Mouse (Mus musculus) thymus, postnatal 4 days (tissue): Measurements from ENCODE around the gene Gmds.

Experiments
- DNase-seq: peaks from one replicate; pipeline ENCODE4 v3.0.0; 2021

Gmds gene

GRCm38 (mm10) chr13:32158240-32158639 is 180.3 kb downstream of the Gmds start:
- no peak for DNase-seq

GRCm38 (mm10) chr13:32145916-32146315 is 192.6 kb downstream of the Gmds start:
- DNase-seq: no peak

- no peak for DNase-seq
Observed at GRCm38 (mm10) chr13:32145179-32145578, 193.4 kb downstream of the Gmds start.

DNA sequence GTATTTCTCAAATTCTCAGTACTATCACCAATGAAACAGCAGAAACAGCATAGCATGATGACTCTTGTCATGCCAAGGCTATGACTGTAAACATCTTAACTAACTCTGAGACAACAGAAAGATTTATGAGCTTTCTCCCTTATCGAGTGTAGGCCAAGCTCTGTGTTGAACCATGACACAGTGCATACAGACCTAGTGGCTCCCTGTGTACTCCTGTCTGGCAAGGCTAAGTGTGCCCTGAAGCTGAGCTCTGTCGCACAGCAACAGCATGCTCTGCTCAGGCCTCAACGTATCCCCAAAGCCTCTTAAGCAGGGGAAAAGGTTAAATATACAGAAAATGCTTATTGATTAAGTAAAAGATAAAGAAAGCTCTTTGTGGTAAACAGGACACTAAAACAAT is 194.9 kb downstream of the Gmds start:
- DNase-seq: no peak

GRCm38 (mm10) chr13:32134663-32135273 is 203.8 kb downstream of the Gmds start:
- no peak for DNase-seq

- no peak for DNase-seq
Observed at GRCm38 (mm10) chr13:32129970-32130369, 208.6 kb downstream of the Gmds start.

GRCm38 (mm10) chr13:32118386-32118785 is 220.2 kb downstream of the Gmds start:
- DNase-seq: no peak

GRCm38 (mm10) chr13:32115468-32115867 is 223.1 kb downstream of the Gmds start:
- DNase-seq: no peak

DNA sequence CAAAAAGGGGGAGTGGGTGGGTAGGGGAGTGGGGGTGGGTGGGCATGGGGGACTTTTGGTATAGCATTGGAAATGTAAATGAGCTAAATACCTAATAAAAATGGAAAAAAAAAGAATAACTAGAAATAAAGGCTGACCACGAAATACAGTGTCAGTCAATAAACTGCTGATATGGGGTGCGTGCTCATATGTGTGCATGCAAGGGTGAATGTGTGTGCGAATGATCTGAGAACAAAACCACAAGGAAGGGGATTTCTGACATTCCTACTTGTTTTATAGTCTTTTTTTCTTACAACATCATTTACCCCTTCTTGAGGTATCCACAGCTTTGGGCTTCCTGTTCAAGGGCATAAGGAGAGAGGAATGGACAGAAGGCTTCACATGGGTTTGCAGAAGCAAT is 224.7 kb downstream of the Gmds start:
- no peak for DNase-seq

DNA sequence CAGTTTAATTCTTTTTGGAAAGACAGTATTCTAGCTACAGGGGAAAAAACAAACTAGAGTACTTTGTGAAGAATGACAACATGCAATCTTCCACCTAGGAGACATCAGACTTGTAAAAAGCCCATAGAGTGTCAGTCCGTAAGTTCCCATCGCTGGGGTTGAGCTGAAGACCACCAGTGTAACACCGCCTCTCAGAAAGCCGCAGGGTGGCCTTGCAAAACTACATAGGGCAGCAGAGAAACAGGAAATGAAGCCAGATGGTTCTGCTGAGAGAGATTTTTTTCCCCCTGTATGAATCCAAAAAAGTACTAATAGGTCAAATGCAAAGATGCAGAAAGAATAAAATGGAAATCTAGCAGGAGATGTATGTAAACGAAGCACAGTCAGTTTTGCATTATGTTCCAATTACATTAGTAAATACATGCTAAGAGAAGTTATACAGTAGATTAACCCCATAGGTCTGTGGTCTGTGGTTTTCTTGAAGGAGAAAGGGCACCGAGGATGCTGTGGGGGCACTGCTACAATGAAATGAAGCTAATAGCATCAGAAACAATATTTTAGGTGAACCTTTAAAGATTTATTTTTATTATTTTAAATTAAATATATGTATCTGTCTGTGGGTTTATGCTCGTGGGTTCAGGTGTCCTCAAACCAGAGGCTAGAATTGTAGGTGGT is 250.1 kb downstream of the Gmds start:
- no peak for DNase-seq

- no peak for DNase-seq
Observed at GRCm38 (mm10) chr13:32080520-32081249, 257.9 kb downstream of the Gmds start.

- DNase-seq: no peak
Observed at GRCm38 (mm10) chr13:32073630-32074029, 264.9 kb downstream of the Gmds start.

- no peak for DNase-seq
Observed at GRCm38 (mm10) chr13:32055321-32055720, 283.2 kb downstream of the Gmds start.

DNA sequence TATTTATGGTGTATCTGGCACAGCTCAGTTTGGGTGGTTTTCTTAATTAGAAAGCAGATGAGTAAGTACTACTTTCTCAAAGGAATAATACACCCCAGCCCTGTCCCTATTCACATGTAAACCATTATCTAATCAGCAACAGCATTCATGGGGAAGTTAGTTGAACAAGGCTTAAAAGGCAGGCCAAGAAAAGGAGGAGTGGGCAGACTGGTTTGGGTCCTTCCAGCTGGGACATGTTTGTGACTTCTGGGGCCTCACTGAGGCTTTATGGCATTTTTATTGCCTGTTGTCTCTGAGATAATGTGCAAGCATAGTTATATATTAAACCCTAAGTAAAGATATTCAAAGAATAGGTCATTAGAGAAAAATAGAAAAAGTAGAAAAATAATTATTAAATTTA is 285.0 kb downstream of the Gmds start:
- DNase-seq: no peak

DNA sequence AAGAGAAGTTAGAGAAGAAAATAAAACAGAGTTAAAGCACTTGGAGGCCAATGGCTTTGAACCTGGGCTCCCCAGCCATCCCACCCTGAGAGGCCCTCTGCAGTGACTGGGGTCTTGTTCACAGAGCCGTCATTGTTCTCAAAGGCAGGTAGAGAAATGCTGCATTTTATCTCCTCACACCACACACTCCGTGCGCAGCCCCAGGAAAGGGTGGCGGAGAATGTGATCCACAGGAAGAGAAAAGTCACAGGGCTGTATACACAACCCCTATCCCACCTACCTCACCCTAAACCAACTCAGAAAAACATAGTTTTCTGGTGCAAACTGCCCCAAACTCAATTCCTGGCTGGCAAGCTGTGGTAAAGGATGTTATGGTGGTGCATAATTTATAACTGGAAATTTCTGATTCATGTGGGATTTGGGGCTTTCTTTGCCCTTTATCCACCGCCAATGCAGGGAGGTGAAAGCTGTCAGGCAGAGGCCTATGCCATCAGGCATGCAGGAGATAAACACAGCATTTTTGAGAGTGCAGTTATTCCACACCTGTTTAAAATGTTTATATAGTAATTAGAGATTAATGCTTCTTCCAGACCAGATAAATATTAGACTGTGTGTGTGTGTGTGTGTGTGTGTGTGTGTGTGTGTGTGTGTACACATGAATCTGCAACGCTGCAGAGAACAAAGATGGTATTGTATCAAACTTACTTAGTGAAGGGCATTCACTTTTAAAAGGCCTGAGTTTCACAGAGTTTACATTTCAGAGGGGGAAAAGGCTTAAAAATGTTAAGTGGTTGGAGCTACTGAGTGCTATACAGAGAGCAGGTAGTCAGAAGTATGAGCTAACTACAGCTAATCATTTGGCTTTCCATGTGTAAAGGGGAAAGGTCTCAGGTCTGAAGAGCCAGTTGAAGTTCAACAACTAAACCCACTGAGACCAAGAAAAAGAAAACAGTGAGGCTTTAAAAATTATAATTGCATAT is 290.3 kb downstream of the Gmds start:
- no peak for DNase-seq

GRCm38 (mm10) chr13:32046961-32047360 is 291.6 kb downstream of the Gmds start:
- DNase-seq: no peak

DNA sequence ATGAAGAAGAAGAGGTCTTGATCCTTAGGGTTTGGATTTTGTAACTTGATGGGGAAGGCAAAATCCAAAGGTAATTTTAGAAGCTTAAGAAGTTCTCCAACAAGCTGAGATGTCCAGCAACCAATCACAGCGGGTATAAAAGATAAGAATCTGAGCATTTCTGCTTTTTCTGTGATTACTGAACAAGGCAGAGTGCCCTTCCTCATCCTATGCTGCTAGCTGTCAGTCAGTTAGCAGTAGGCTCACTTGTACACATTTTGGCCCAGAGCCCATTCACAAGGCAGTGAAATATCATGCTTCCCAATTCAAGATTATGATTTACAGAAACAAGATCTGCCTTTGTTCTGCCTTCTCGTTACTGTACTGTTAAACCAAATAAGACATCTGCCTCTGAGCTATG is 295.8 kb downstream of the Gmds start:
- no peak for DNase-seq

DNA sequence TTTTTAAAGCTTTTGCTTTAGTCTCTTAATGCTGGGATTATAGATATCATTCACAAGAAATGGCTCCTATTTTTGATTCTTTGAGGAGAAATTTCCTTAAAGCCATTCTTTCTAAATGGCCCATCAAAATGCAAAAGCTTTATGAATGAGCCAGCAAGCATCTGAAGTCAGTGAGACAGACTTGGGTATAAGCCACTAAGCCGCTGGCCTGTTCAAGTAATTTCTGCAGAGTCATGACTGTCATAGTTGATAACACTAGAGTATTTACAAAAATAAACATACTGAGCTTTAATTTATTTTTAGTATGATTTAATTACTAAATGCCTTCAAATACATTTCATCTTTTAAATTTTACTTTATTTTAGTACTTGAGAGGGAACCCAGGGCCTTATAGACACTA is 297.7 kb downstream of the Gmds start:
- DNase-seq: no peak

- DNase-seq: no peak
Observed at GRCm38 (mm10) chr13:32036902-32037301, 301.6 kb downstream of the Gmds start.

DNA sequence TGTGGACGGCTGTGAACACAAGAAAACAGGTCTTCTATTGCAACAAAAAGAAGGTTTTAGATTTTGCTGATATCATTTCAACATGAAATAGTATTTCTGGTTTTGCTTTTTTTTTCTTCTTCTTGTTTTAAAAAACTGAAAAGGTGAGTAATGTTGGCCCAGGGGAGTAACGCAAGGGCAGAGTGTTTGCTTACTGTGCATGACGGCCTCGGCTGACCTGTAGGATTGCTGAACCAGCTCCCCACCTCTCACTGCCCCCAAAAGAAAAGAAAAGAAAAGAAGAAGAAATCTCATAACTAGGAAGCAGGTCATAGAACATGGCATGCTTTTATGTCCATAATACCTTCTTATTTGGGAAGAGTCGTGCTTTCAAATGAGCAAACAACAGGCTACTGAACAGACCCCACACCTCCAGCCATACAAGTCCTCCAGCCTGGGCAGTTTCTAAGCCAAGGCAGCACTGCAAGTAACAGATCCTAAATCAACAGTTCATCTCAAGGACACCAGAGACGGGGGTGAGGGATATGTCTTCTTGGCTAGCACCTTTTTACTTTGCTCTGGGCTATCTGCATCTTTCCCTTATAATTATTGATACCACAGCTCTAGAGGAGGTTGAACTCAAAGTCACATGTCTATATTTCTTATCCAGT is 303.6 kb downstream of the Gmds start:
- no peak for DNase-seq

DNA sequence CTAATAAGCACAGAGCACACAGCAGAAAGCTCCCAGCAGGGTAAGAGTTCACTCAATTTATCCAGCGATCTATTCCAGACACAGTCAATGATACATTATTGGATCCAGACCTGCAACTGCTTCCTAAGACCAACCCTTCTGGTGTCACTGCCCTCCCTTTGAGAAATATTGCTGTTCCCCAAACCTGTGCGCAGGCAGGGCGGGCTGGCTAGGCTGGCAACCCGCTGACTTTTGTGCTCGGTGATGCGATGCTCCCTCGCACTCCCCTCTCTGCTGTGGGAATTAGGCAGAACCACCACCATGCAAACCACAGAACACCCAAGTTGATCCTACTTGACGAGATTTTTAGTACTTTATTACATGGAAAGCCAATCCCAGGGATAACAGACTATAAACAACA is 304.4 kb downstream of the Gmds start:
- no peak for DNase-seq

DNA sequence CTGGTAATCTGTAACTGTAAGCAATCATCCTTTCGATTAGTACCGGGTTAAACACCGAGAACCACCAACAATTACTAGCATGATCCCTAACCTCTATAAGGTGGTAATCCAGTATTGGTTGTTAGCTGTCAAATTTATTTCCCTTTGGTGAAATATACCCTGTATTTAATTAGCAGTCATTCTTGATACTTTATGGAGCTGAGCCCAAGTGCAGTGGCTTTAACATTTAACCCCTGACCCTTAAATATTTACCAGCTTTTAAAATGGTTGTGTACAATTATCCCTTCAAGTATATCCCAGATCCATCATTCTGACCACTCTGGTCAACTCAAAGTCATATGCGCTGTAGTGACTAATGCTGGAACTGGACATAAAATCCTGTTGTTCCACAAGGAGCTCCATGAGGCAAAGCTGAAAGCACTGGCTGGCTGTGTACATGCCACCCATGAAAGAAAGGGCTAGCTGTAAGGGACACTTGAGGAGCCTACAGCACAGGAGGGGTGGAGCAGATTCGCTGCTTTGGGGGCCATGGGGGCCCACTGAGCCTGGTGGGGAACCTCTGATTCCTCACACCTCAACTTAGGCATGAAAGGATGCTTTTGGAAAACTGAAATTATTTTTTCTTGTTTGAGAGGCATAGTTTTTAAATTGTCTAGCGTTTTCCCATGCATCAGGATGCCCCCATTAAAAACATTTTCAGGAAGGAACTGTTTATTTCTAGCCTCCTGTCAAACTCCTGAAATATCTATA is 312.1 kb downstream of the Gmds start:
- no peak for DNase-seq
